Mouse (Mus musculus): ENCODE data around the gene Oxnad1.
"Not testable (repeated sequence)": the region's sequence is repeated elsewhere in the genome, so short reads cannot be mapped to it uniquely, and the experiment has no call there.

- TF ChIP-seq POLR2A (IDR thresholded peaks at IDR 0.05; ENCODE audit: low read depth, low read length); CTCF (IDR thresholded peaks at IDR 0.05; ENCODE audit: borderline replicate concordance, insufficient read depth, low read length): not testable (repeated sequence)
These were observed 40.1 kb downstream of the Oxnad1 start for GRCm38 (mm10) chr14:32125256-32125655.
